In genomic region chr6:17694550-17694951, GRCm38 (mm10) we compare ENCODE assay signal across 8 mouse cellular contexts. TPM values are rescaled to one million over a fixed set of nuclear protein-coding genes. Genes with fewer than 3 reads are reported as not detected.
DNase-seq lines count a peak whose midpoint lies in the region; ATAC-seq and TF ChIP-seq lines count a peak whose summit lies in the region.

No protein-coding gene starts in this region.

- intact Hi-C loops in heart, postnatal 14 days (cut with DNase I): loop anchor here (1.0 kb wide), 1 partner anchor 57 kb away; no protein-coding TSS in a partner anchor

- WGBS in forebrain, embryonic 13.5 days: under 1% methylated on average over 46 of the region's 46 CpGs
- WGBS in lung, embryonic 15.5 days: under 1% methylated on average over 46 of the region's 46 CpGs
- WGBS in olfactory bulb, adult 2 months: under 1% methylated on average over 46 of the region's 46 CpGs

- peak overlapping the region; percentile 91 for H3K4me2 ChIP-seq in forebrain, embryonic 13.5 days
- H3K4me2 ChIP-seq in lung, embryonic 15.5 days: peak overlapping the region; percentile 70

- peak; percentile 90 for ATAC-seq in cerebellum, adult (ENCODE audit: insufficient number of reproducible peaks, low FRiP score, low TSS enrichment)
- ATAC-seq in forebrain, embryonic 13.5 days: peak; percentile 72
- peak; percentile 74 for ATAC-seq in lung, embryonic 15.5 days (ENCODE audit: borderline replicate concordance, extremely low read depth, low FRiP score, low TSS enrichment)

- no peaks in the 10 kb centered on the region for H3K9me3 ChIP-seq in ES-Bruce4 (replicated peaks; ENCODE audit: control insufficient read depth, insufficient read depth, low read length, poor library complexity, severe bottlenecking)
- no peaks in the 10 kb centered on the region for H3K9me3 ChIP-seq in forebrain, embryonic 13.5 days (replicated peaks)
- H3K9me3 ChIP-seq in lung, embryonic 15.5 days: no peaks in the 10 kb centered on the region

- DNase-seq in heart, postnatal 14 days: peak; percentile 83 to 84
- peak; percentile 39 to 49 for DNase-seq in layer of hippocampus, adult 2 months (ENCODE audit: low spot score in 2 of 2)
- DNase-seq in thymus, postnatal 0 days (ENCODE audit: low spot score): peak; percentile 60

- no peaks in the 10 kb centered on the region for H3K27me3 ChIP-seq in ES-Bruce4 (ENCODE audit: control insufficient read depth, insufficient read depth, low read length, poor library complexity, severe bottlenecking)
- H3K27me3 ChIP-seq in forebrain, embryonic 13.5 days: no peaks in the 10 kb centered on the region
- H3K27me3 ChIP-seq in lung, embryonic 15.5 days: no peaks in the 10 kb centered on the region

- no peak for TF ChIP-seq POLR2A in ES-Bruce4 (IDR thresholded peaks at IDR 0.05; ENCODE audit: insufficient read depth, low read length)
- TF ChIP-seq POLR2A in olfactory bulb, adult 2 months (IDR thresholded peaks at IDR 0.05; ENCODE audit: insufficient read depth, low read depth, low read length): no peak

- no peak for TF ChIP-seq EP300 in ES-Bruce4 (IDR thresholded peaks at IDR 0.05; ENCODE audit: insufficient read depth, low read depth, low read length)

- H3K36me3 ChIP-seq in ES-Bruce4 (ENCODE audit: control insufficient read depth, insufficient read depth, low read length, poor library complexity, severe bottlenecking): no peaks in the 10 kb centered on the region
- 0 out of 2 replicates have a peak, but pooled peaks cover 5% of the 10 kb centered on the region for H3K36me3 ChIP-seq in forebrain, embryonic 13.5 days (ENCODE audit: poor library complexity, severe bottlenecking)
- H3K36me3 ChIP-seq in lung, embryonic 15.5 days: no peaks in the 10 kb centered on the region; the same call in 1 of the 2 replicates

- peak overlapping the region; percentile 71 for H3K4me3 ChIP-seq in ES-Bruce4 (ENCODE audit: low read depth, low read length)
- H3K4me3 ChIP-seq in forebrain, embryonic 13.5 days: peak overlapping the region; percentile 73
- H3K4me3 ChIP-seq in layer of hippocampus, adult 2 months: peak overlapping the region; percentile 80
- H3K4me3 ChIP-seq in lung, embryonic 15.5 days: peak overlapping the region; percentile 77
- peak overlapping the region; percentile 89 for H3K4me3 ChIP-seq in olfactory bulb, adult 2 months (ENCODE audit: insufficient read depth, low read depth, low read length)

- no peak for TF ChIP-seq CTCF in ES-Bruce4 (IDR thresholded peaks at IDR 0.05; ENCODE audit: low read depth, low read length)
- TF ChIP-seq CTCF in layer of hippocampus, adult 2 months (conservative IDR thresholded peaks at IDR 0.05): peak; percentile 60
- no peak for TF ChIP-seq CTCF in olfactory bulb, adult 2 months (IDR thresholded peaks at IDR 0.05; ENCODE audit: insufficient read depth, low read depth, low read length)

- H3K9ac ChIP-seq in ES-Bruce4 (ENCODE audit: low read depth, poor library complexity, severe bottlenecking): peak overlapping the region; percentile 74
- H3K9ac ChIP-seq in forebrain, embryonic 13.5 days: peak overlapping the region; percentile 84
- H3K9ac ChIP-seq in lung, embryonic 15.5 days: peak overlapping the region; percentile 86

- no peaks in the 10 kb centered on the region for H3K4me1 ChIP-seq in ES-Bruce4 (ENCODE audit: control insufficient read depth, insufficient read depth, low read length)
- peaks cover 17% of the 10 kb centered on the region for H3K4me1 ChIP-seq in forebrain, embryonic 13.5 days
- H3K4me1 ChIP-seq in lung, embryonic 15.5 days: peaks cover 28% of the 10 kb centered on the region
- no peaks in the 10 kb centered on the region for H3K4me1 ChIP-seq in olfactory bulb, adult 2 months (ENCODE audit: control insufficient read depth, insufficient read depth, low read length)

- no peak overlapping the region for H3K27ac ChIP-seq in ES-Bruce4 (ENCODE audit: insufficient read depth, low read length)
- peak overlapping the region; percentile 78 for H3K27ac ChIP-seq in forebrain, embryonic 13.5 days
- H3K27ac ChIP-seq in layer of hippocampus, adult 2 months: peak overlapping the region; percentile 90
- H3K27ac ChIP-seq in lung, embryonic 15.5 days: peak overlapping the region; percentile 97
- no peak overlapping the region for H3K27ac ChIP-seq in olfactory bulb, adult 2 months (ENCODE audit: insufficient read depth, low read depth, low read length)

RNA-seq across cellular contexts. Expression of gene St7, which starts 1.8 kb away (rescaled TPM):
- polyA plus RNA-seq in ES-Bruce4 (2011; ENCODE audit: insufficient read depth, insufficient read length, low read depth, missing spikeins): 7.4 and 8.2 TPM in 2 replicates
- polyA plus RNA-seq in forebrain, embryonic 13.5 days (2015; fragmentation: Nextera tagmentation; extraction: Ambion mirVana): 49.5 and 52.4 TPM in 2 replicates
- 10 to 100 TPM; 19.0 to 19.3 TPM for total RNA-seq in heart, postnatal 14 days (2021)
- total RNA-seq in layer of hippocampus, adult 2 months (2021): 10 to 100 TPM; 53.8 to 56.1 TPM
- polyA plus RNA-seq in lung, embryonic 15.5 days (2015; fragmentation: Nextera tagmentation; extraction: Ambion mirVana): 44.0 and 45.6 TPM in 2 replicates
- not detected in 2 replicates for polyA plus RNA-seq in olfactory bulb, adult 2 months (2012; ENCODE audit: insufficient read depth, insufficient read length, low replicate concordance, missing spikeins)
- polyA plus RNA-seq in thymus, postnatal 0 days (2015; fragmentation: Nextera tagmentation; extraction: Ambion mirVana): 15.4 and 16.5 TPM in 2 replicates

RNA-seq across cellular contexts. Expression of gene Capza2, which starts 58.5 kb away (rescaled TPM):
- polyA plus RNA-seq in ES-Bruce4 (2011; ENCODE audit: insufficient read depth, insufficient read length, low read depth, missing spikeins): 232 and 240 TPM in 2 replicates
- 245 and 247 TPM in 2 replicates for polyA plus RNA-seq in forebrain, embryonic 13.5 days (2015; fragmentation: Nextera tagmentation; extraction: Ambion mirVana)
- total RNA-seq in heart, postnatal 14 days (2021): 100 to 1,000 TPM; 129 to 138 TPM
- 100 to 1,000 TPM; 300 to 302 TPM for total RNA-seq in layer of hippocampus, adult 2 months (2021)
- polyA plus RNA-seq in lung, embryonic 15.5 days (2015; fragmentation: Nextera tagmentation; extraction: Ambion mirVana): 230 and 238 TPM in 2 replicates
- 161 and 490 TPM in 2 replicates for polyA plus RNA-seq in olfactory bulb, adult 2 months (2012; ENCODE audit: insufficient read depth, insufficient read length, low replicate concordance, missing spikeins)
- 267 and 279 TPM in 2 replicates for polyA plus RNA-seq in thymus, postnatal 0 days (2015; fragmentation: Nextera tagmentation; extraction: Ambion mirVana)

Comparison
In these comparisons a context has a peak if more than half of its experiments do, and no peak if none do; other contexts are left out.
1. H3K27ac ChIP-seq: peak in forebrain, embryonic 13.5 days (single experiment), layer of hippocampus, adult 2 months (single experiment) and lung, embryonic 15.5 days (single experiment); none in ES-Bruce4 (single experiment) and olfactory bulb, adult 2 months (single experiment).
2. Peak in every context shown above with its lines, with median percentiles within 50 percentile points of each other: H3K4me3 ChIP-seq, H3K9ac ChIP-seq, ATAC-seq and DNase-seq.